Mouse (Mus musculus) cerebellum, adult 2 months (tissue): Measurements from ENCODE around the gene Ivns1abp.

Experiments
- CTCF ChIP-seq: fragments of 200-500 bp; IDR thresholded peaks from 2 replicates; pipeline ENCODE4 v1.5.1; 2011; ENCODE audit warnings: low read depth, mild to moderate bottlenecking, control low read depth, low read length, moderate library complexity, borderline replicate concordance; ENCODE audit not compliant: insufficient read depth
- POLR2A ChIP-seq: fragments of 200-500 bp; IDR thresholded peaks from 2 replicates; pipeline ENCODE4 v1.6.1; 2011; ENCODE audit warnings: low read length, control low read depth, borderline replicate concordance; ENCODE audit not compliant: insufficient read depth

DNA sequence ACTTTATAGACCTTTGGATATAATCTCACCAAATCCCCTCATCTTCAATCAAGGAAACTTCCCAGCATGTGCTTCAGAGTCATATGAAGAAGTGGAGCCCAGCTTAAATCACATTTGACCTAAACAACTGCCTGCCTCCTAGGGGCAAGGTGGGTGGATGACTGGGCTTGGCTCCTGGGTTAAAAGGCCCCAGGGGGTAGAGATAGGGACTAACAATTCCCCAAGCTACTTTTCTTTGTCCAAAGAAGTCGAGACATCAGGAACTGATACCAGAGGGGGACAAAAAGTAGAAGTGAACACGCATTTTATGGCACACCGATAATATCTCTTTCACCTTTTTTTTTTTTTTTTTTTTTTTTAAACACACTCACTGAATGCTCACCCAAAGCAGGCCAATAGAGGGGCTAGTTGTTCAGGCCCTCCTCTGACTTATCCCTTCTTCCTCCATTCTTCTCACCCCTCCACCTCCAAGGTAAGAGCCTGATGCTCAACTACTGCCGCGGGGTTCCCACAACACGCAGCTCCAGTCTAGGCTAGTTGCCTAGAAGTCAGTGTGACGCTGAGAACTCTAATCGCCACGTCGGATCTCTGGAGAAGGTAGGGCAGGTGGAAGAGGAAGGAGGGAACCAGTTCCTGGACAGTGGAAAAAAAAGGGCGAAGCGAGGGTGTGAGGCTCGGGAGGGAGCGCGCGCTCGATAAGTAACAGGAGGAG is 550 bp upstream of the Ivns1abp start:
- no peak for TF ChIP-seq POLR2A
- TF ChIP-seq CTCF: no peak
